Mouse (Mus musculus): ENCODE data around the gene Rbm20. TPM values are rescaled to one million over a fixed set of nuclear protein-coding genes. Genes with fewer than 3 reads are reported as not detected.

Gene Rbm20
- polyA plus RNA-seq, 1 experiment from 2014 or later, result 1.2 TPM

DNA sequence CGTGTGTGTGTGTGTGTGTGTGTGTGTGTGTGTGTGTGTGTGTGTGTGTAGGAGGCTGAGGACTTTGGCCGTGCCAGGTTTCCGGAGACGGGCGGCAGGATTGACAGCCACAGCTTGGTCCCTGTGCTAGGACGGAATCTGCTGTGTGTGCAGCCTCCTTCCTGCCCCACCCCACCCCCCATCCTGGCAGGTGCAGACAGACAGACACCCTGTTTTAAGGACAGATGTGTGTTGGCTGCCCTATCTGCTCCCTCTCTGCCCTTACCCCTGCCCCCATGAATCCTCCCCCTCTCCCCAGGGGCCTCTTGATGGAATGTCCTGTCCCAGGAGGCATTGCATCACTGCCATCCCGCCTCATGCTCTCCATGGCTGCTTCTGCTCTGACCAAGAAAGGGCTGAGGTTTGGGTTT, 77.3 kb downstream of the Rbm20 start:
- WGBS, result 77% methylated on average over 6 of the region's 7 CpGs
- H3K27me3 ChIP-seq (ENCODE audit: control insufficient read depth, insufficient read depth, low read length), result no peaks in the 10 kb centered on the region
- no peak overlapping the region for H3K4me2 ChIP-seq (ENCODE audit: low read depth, low read length)
- no peak overlapping the region for H3K27ac ChIP-seq (ENCODE audit: low read depth, low read length)
- no peak for ATAC-seq (ENCODE audit: low read depth)
- no peaks in the 10 kb centered on the region for H3K4me1 ChIP-seq (ENCODE audit: control insufficient read depth, insufficient read depth, low read length)
- H3K36me3 ChIP-seq (ENCODE audit: control insufficient read depth, insufficient read depth, low read length), result no peaks in the 10 kb centered on the region
- no peaks in the 10 kb centered on the region for H3K9me3 ChIP-seq (ENCODE audit: control insufficient read depth, low read length)
- no peak overlapping the region for H3K9ac ChIP-seq (replicated peaks; ENCODE audit: low read depth, low read length)
- H3K4me3 ChIP-seq (ENCODE audit: low read depth, low read length), result no peak overlapping the region

DNA sequence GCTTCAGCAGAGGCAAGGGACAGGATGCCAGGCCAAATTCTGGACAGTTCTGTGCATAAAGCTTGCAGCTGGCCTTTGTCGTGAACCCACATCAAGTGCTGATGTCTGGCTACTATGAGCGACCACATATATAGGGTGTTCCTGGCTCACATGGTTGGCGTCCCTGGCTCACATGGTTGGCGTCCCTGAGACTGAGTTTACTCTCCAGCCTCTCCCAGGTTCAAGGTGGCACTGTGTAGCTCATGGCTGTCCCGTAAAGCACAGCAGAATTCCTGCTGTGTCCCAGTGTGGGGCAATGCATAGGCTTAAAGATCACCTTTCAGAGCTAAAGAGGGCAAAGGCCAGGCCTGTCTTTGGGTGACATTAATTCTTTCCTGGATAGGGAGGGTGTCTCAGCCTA, 78.2 kb downstream of the Rbm20 start:
- no peak for ATAC-seq (ENCODE audit: low read depth)
- no peaks in the 10 kb centered on the region for H3K36me3 ChIP-seq (ENCODE audit: control insufficient read depth, insufficient read depth, low read length)
- no peak overlapping the region for H3K4me3 ChIP-seq (ENCODE audit: low read depth, low read length)
- no peaks in the 10 kb centered on the region for H3K9me3 ChIP-seq (ENCODE audit: control insufficient read depth, low read length)
- no peak overlapping the region for H3K4me2 ChIP-seq (ENCODE audit: low read depth, low read length)
- no peak overlapping the region for H3K9ac ChIP-seq (replicated peaks; ENCODE audit: low read depth, low read length)
- WGBS, result 88% methylated on average over 5 of the region's 5 CpGs
- H3K27ac ChIP-seq (ENCODE audit: low read depth, low read length), result no peak overlapping the region
- no peaks in the 10 kb centered on the region for H3K4me1 ChIP-seq (ENCODE audit: control insufficient read depth, insufficient read depth, low read length)
- no peaks in the 10 kb centered on the region for H3K27me3 ChIP-seq (ENCODE audit: control insufficient read depth, insufficient read depth, low read length)

DNA sequence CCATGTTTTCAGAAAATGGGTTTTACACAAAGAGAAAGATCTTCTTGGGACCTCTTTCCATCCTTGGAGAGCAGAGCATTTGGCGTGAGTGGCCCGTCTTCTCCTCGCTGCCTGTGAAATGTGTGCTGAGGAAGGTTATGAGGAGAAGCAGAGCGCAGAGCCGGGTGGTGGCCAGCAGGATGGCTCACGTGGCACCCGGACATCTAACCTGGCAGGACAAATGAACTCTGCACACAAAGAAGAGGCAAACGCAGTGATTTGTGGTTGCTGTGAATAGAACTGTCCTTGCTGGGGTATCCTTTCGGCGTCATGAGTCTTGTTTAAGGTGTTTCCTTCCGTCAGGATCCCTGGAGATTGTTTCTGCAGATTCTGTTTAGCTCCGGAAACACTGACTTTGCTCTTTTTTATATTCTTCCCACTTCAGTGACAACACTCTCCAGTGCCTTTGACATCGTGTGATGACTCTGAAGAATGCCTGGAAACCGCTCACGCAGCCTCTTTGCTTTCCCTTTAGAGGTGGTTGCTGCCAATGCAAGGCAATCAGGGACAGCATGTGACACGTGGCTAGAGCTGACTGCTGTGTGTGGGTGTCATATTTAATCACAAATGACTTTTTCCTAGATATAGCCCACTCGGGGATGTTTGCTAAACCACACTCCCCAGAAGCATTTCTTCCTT, 80.5 kb downstream of the Rbm20 start:
- ATAC-seq (ENCODE audit: low read depth), result no peak
- Histone ChIP-seq H3K9me3 (ENCODE audit: control insufficient read depth, low read length) (no peaks in the 10 kb centered on the region), H3K4me3 (ENCODE audit: low read depth, low read length) (no peak overlapping the region), H3K4me2 (ENCODE audit: low read depth, low read length) (no peak overlapping the region), H3K27ac (ENCODE audit: low read depth, low read length) (no peak overlapping the region), H3K27me3 (ENCODE audit: control insufficient read depth, insufficient read depth, low read length) (no peaks in the 10 kb centered on the region), H3K9ac (replicated peaks; ENCODE audit: low read depth, low read length) (no peak overlapping the region), H3K36me3 (ENCODE audit: control insufficient read depth, insufficient read depth, low read length) (no peaks in the 10 kb centered on the region), H3K4me1 (ENCODE audit: control insufficient read depth, insufficient read depth, low read length) (no peaks in the 10 kb centered on the region)
- 85% methylated on average over 17 of the region's 17 CpGs for WGBS

DNA sequence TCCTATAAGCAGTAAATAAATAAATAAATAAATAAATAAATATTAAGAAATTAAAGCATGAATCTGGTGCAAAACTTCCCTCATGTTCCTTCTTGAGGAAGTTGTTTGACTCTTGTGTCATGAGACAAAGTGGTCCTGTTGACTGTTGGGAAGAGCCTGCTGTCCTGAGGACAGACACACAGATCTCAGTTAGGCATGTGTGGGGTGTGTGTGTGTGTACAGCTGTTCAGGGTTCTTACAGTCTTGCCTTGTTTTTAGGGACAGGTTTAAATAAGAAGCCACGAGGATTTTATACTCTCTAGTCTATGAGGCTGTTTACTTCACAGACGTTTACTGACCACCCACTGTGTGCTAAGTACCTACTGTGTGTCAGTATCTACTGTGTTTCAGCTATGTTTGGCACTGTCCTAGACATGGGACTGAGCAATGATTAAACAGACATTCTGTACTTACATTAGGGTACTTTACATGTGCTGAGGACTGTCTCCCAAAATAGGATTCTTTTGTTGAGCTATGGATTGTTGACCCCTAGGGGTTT, 81.8 kb downstream of the Rbm20 start:
- no peak for ATAC-seq (ENCODE audit: low read depth)

DNA sequence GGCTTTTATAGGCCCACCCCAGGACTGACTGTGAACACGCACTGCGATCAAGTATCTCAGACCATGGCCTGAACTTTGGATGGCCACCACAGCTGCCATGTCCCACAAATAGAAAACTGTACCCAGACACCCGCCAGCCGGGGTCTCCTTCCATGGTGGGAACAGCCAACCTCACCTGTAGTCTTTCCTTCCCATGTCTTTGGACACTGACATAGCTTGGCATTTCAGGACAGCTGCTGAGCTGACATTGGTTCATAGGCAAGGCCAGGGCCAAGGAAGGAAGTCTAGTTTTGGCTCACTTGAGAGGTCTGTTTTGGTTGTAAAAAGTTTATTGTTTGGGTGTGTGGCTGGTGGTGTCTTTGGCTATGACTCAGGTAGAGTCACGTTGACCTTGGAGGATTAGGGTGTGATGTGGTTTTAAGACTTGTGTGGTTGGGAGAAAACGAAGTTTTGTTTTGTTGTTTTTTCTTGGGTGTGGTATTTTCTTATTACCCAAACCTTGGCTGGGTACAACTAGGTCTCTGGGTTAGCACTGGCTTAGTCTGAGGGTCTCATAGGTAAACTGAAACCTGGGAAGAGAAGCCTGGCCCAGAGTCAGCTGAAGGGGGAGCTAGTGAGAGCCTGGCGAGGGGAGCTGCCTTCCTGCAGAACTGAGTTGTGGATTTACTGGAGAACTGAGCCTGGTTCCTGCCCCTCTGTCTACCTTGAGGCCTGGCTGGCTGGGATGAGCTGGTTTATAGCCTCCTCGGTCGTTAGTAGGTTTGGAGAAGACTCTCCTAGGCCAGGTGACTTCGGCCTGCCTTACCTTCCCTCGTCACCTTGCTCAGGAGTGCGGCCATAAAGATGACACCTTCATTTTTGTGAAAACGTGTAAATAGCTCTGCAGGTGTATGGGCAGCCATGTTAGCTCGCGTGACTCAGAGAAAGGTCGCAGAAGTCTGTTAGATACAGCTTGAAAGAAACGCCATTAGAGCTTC, 83.3 kb downstream of the Rbm20 start:
- no peak for ATAC-seq (ENCODE audit: low read depth)
- Histone ChIP-seq H3K9ac (replicated peaks; ENCODE audit: low read depth, low read length) (no peak overlapping the region), H3K9me3 (ENCODE audit: control insufficient read depth, low read length) (no peaks in the 10 kb centered on the region), H3K4me2 (ENCODE audit: low read depth, low read length) (no peak overlapping the region), H3K36me3 (ENCODE audit: control insufficient read depth, insufficient read depth, low read length) (no peaks in the 10 kb centered on the region), H3K4me1 (ENCODE audit: control insufficient read depth, insufficient read depth, low read length) (no peaks in the 10 kb centered on the region), H3K27me3 (ENCODE audit: control insufficient read depth, insufficient read depth, low read length) (no peaks in the 10 kb centered on the region), H3K4me3 (ENCODE audit: low read depth, low read length) (no peak overlapping the region), H3K27ac (ENCODE audit: low read depth, low read length) (no peak overlapping the region)
- WGBS, result 89% methylated on average over 17 of the region's 17 CpGs

More for the DNA sequence above, 81.8 kb downstream of the Rbm20 start:
- no peaks in the 10 kb centered on the region for H3K9me3 ChIP-seq (ENCODE audit: control insufficient read depth, low read length)
- no peak overlapping the region for H3K4me2 ChIP-seq (ENCODE audit: low read depth, low read length)
- no peak overlapping the region for H3K4me3 ChIP-seq (ENCODE audit: low read depth, low read length)
- no peak overlapping the region for H3K27ac ChIP-seq (ENCODE audit: low read depth, low read length)
- no peaks in the 10 kb centered on the region for H3K36me3 ChIP-seq (ENCODE audit: control insufficient read depth, insufficient read depth, low read length)
- H3K9ac ChIP-seq (replicated peaks; ENCODE audit: low read depth, low read length), result no peak overlapping the region
- WGBS, result 77% methylated on average over 2 of the region's 2 CpGs
- no peaks in the 10 kb centered on the region for H3K4me1 ChIP-seq (ENCODE audit: control insufficient read depth, insufficient read depth, low read length)
- H3K27me3 ChIP-seq (ENCODE audit: control insufficient read depth, insufficient read depth, low read length), result no peaks in the 10 kb centered on the region

DNA sequence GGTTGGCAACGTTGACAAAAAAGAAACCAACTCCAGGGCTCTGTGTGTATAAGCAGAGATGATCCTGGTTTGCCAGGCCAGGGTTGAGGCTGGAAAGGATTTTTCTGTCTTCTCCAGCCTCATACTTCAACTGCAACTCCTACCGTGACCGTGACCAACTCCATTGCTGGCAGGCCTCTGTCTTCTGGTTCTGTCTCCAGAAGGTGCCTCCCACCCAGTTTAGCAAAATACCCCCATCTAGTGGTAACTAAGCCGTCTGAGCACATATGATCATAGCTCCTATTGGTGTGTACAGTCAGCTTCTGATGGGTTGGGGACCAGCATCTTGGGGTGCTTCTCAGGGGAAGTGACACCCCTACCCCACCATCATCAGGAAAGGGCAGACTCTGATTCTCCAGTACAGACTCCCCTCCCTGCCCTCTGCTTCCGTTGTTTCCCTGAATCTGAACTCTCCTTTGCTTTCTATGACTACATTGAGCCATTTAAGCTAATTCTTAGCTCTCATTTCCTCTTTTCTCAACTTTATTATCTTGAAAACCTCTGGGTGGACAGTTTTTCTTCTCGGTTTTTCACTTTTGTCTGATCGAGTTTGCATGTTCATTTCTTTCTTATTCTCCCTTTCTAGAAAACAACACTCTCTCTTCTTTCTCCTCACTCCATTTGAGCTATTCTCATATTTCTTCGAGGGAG, 85.8 kb downstream of the Rbm20 start:
- peak; percentile 69; the same call in 1 of the 2 replicates for ATAC-seq (ENCODE audit: low read depth)
- Histone ChIP-seq H3K4me1 (ENCODE audit: control insufficient read depth, insufficient read depth, low read length) (no peaks in the 10 kb centered on the region), H3K27ac (ENCODE audit: low read depth, low read length) (no peak overlapping the region), H3K27me3 (ENCODE audit: control insufficient read depth, insufficient read depth, low read length) (no peaks in the 10 kb centered on the region), H3K9me3 (ENCODE audit: control insufficient read depth, low read length) (no peaks in the 10 kb centered on the region), H3K9ac (replicated peaks; ENCODE audit: low read depth, low read length) (no peak overlapping the region), H3K36me3 (ENCODE audit: control insufficient read depth, insufficient read depth, low read length) (no peaks in the 10 kb centered on the region), H3K4me2 (ENCODE audit: low read depth, low read length) (no peak overlapping the region), H3K4me3 (ENCODE audit: low read depth, low read length) (no peak overlapping the region)
- WGBS, result 71% methylated on average over 8 of the region's 8 CpGs

DNA sequence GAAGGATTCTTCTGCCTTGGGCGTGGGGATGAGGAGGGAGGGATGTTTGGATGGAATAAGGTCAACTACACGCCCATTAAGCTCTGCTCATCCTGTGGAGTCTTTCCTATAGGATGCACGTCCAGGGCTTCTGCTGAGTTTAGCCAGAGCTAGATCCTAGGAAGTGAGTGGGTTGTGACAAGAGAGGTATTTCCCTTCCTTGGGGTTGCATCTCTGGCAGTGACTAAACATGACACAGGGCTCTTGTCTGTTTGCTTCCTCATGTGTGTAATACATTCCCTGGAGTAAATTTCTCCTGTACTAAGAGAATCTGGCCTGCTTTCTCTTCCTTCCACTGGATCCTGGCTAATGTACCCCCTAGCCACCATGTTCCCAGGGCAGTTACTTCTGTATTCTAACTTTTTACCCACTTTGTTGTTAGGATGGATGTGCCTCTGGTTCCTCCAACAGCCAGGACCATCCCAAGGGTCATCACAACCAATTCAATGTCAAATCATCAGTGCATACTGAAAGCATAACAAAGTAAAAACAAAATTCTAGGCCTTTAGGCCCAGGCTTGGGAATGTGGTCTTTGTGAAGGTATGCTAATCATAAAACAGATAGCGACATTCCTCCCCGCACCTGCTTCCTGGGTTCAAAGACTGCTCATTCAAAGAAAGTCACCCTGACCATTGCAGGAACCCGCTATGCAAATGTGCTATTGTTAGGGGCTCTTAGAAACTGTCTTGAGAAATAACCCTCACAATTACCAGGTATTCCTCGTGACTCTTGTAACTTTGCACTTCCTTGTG, 87.8 kb downstream of the Rbm20 start:
- Histone ChIP-seq H3K27ac (ENCODE audit: low read depth, low read length) (no peak overlapping the region), H3K9ac (replicated peaks; ENCODE audit: low read depth, low read length) (no peak overlapping the region), H3K4me3 (ENCODE audit: low read depth, low read length) (no peak overlapping the region)

DNA sequence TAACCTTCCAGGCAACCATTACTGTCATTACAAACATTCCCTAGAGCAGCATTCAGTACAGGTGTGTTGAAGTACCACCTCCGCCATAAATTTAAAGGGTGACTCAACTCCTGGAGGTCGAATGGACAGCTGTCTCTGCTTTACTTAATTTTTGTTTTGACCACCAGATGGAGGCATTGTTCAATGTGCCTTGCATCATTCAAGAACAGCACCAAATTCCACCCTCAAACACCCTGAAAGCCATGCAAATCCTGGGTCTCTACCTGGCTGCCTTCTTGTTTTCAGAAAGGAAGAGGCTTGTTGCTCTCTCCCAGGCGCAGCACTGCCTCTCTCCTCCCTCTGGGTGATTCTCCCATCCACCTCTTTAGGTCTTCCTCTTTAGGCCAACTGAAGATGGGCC, 91.4 kb downstream of the Rbm20 start:
- no peak overlapping the region for H3K9ac ChIP-seq (replicated peaks; ENCODE audit: low read depth, low read length)
- 44% methylated on average over 3 of the region's 3 CpGs for WGBS
- no peaks in the 10 kb centered on the region for H3K9me3 ChIP-seq (ENCODE audit: control insufficient read depth, low read length)
- H3K4me2 ChIP-seq (ENCODE audit: low read depth, low read length), result no peak overlapping the region
- H3K4me3 ChIP-seq (ENCODE audit: low read depth, low read length), result no peak overlapping the region
- H3K27me3 ChIP-seq (ENCODE audit: control insufficient read depth, insufficient read depth, low read length), result no peaks in the 10 kb centered on the region
- H3K27ac ChIP-seq (ENCODE audit: low read depth, low read length), result no peak overlapping the region
- no peak for ATAC-seq (ENCODE audit: low read depth)
- H3K4me1 ChIP-seq (ENCODE audit: control insufficient read depth, insufficient read depth, low read length), result no peaks in the 10 kb centered on the region
- no peaks in the 10 kb centered on the region for H3K36me3 ChIP-seq (ENCODE audit: control insufficient read depth, insufficient read depth, low read length)

More for the DNA sequence above, 87.8 kb downstream of the Rbm20 start:
- ATAC-seq (ENCODE audit: low read depth), result no peak
- H3K4me1 ChIP-seq (ENCODE audit: control insufficient read depth, insufficient read depth, low read length), result no peaks in the 10 kb centered on the region
- H3K9me3 ChIP-seq (ENCODE audit: control insufficient read depth, low read length), result no peaks in the 10 kb centered on the region
- no peaks in the 10 kb centered on the region for H3K27me3 ChIP-seq (ENCODE audit: control insufficient read depth, insufficient read depth, low read length)
- H3K4me2 ChIP-seq (ENCODE audit: low read depth, low read length), result no peak overlapping the region
- WGBS, result 86% methylated on average over 6 of the region's 7 CpGs
- no peaks in the 10 kb centered on the region for H3K36me3 ChIP-seq (ENCODE audit: control insufficient read depth, insufficient read depth, low read length)
